Mouse (Mus musculus): Measurements from ENCODE around the gene Myt1l.

The Myt1l gene

DNA sequence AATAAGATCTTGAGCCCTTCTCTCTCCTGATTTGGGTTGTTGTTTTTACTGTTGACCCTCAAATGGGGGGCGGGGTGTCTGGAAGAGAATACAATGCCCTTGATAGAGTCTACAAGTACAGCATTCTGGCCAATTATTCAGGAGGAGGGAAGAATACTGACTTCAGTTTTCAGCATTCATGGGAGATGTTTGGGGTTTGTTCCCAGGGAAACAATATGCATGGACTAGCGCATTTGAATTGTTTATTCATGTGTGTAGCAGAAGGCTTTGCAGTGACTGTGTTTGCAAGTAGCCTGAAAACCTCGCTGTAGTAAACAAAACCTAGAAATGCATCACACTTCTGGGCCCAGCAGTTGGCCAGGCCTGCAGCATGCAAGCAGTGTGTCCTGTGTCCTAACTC is 426.3 kb downstream of the Myt1l start:
- no peak for DNase-seq (ENCODE audit: low spot score in 2 of 2)

GRCm38 (mm10) chr12:29956969-29957368 is 428.8 kb downstream of the Myt1l start:
- DNase-seq (ENCODE audit: low spot score in 2 of 2) = no peak

DNA sequence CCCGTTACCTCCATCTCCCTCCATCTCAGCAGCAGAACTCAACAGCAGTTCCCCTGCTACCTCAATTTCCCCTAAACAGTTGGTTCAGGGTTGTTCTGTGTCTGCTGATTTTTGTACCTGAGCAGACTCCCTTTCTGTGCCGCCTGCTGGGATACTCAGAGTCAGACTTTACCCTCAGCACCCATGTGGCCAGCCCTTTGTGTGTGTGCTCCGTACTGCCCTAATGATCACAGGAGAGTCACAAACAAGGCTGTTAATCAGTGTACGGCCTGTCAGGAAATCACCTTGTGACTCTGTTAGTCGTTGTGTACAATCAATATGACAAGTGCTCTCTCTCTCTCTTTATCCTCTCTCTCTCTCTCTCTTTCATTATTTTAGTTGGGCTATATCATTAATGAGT is 430.5 kb downstream of the Myt1l start:
- no peak for DNase-seq (ENCODE audit: low spot score in 2 of 2)

GRCm38 (mm10) chr12:29961041-29961440 is 432.9 kb downstream of the Myt1l start:
- no peak for DNase-seq (ENCODE audit: low spot score in 2 of 2)

DNA sequence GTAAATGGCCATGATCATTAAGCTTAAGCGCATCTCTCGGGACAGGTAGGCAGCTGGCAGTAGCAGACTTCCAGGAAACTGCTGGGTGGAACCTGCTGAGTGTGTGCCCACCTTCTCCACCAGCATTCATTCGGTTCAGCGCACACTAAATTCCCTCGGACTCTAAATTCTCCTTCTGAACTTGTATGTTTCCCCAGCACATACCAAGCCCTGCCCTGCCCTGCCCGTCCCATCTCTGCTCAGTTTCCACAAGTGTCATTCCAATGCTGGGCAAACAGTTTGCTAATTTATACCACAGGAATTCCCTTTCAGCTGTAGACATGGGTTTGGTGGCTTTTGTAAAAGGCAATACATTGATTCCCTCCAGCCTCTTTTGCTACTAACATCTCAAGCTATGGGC is 436.8 kb downstream of the Myt1l start:
- DNase-seq (ENCODE audit: low spot score in 2 of 2) = no peak

DNA sequence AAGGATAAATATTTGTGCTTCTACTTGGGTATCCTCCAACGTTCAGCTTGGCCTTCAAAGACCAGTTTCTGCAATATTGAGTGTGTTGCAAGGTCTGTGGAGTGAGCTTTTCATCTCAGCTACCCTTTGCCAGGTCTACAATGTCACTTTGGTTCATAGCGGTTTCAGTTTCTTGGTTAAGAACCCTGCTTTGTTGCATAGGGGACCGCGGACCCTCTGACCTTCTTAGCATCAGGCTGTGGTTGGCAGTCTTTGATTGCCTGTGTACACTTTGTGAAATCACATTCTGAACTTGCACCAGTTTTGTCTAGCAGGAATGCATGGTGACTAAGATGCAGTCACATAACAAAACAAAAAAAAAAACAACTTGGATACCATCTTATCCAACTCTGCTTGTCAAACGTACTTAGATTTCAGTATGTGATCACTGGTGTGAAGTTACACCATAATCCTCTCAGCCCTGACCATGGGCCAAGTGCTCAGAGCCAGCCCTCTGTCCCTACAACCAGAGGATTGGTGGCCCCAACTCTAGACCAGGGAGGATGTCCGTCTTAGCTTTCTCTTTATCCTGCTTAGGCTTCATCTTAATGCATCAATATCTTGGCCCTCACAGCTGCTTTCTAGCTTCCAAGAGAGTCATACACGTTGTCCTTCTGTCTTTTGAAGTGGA is 443.7 kb downstream of the Myt1l start:
- no peak for DNase-seq (ENCODE audit: low spot score in 2 of 2)

GRCm38 (mm10) chr12:29972533-29972932 is 444.3 kb downstream of the Myt1l start:
- DNase-seq (ENCODE audit: low spot score in 2 of 2) = no peak
